8 mouse cellular contexts compared by ENCODE assay signal in the genomic region with DNA sequence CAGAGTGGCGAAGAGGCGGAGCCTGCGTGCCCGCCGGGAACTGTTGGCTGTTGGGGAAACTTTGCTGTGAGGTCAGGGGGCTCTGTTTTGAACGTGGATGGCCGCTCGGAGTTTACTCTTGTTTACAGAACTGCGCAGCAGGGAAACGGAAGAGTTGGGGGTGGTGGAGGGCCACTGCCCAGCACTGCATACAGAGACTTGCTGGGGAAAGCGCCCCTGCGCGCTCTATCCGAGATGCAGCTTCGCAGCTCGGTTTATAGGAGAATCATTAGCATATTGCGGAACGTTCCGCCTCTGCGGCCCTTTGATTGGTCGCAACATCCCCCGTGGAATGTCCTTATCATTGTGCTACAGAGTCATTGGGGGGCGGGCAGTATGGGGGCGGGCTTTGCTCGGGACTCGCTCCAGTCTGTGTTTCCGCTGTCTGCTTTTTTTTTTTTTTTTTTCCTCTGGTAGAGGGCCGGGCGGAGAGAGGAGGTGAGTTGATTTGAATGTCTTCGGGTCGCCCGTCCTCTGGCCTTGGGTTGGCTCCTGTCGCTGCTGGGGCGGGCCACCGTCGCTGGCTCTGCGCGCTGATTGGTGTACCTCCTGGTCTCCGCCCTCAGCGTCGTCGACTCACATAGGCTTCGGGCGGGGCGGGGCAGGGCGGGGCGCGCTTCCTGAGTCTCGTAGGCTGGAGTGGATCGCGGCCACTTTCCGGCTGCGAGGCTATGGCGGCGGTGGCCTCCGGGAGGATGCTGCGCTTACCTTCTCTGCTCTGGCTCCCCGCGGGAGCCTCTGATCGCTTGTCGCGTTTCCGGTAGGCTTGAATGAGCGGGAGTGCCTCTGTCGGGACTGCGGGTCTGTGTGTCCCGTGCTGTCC. TPM values are rescaled to one million over a fixed set of nuclear protein-coding genes. Genes with fewer than 3 reads are reported as not detected.
A peak's percentile ranks its signal among the peaks of the same experiment; 100 is the strongest.
DNase-seq lines count a peak whose midpoint lies in the region; ATAC-seq lines count a peak whose summit lies in the region.

No protein-coding gene starts in this region.

- WGBS in hindbrain, embryonic 14.5 days = under 1% methylated on average over 64 of the region's 67 CpGs

- peak; percentile 99 for DNase-seq in R1 (ENCODE audit: low read depth, low spot score)
- DNase-seq in cerebellum, postnatal 25 days = peak; percentile 98
- DNase-seq in frontal cortex, postnatal 25 days (ENCODE audit: low spot score in 2 of 2) = peak; percentile 89 to 91
- peak; percentile 96 for DNase-seq in hindbrain, embryonic 14.5 days (ENCODE audit: low spot score)
- peak; percentile 94 for DNase-seq in layer of hippocampus, postnatal 36 days
- peak; percentile 99 for DNase-seq in lung, postnatal 36 days
- DNase-seq in retina, postnatal 1 day = peak; percentile 99
- peak; percentile 90 to 97 for DNase-seq in urinary bladder, adult 18-20 months (ENCODE audit: low spot score in 2 of 2)

- peaks cover 27% of the 10 kb centered on the region for H3K4me1 ChIP-seq in hindbrain, embryonic 14.5 days (replicated peaks; ENCODE audit: control insufficient read depth, insufficient read depth, low read length)

- peaks cover 15% of the 10 kb centered on the region for H3K36me3 ChIP-seq in hindbrain, embryonic 14.5 days (replicated peaks; ENCODE audit: control insufficient read depth, insufficient read depth)

- peak overlapping the region; percentile 65 for H3K4me2 ChIP-seq in hindbrain, embryonic 14.5 days (replicated peaks)

- peak overlapping the region; percentile 100 for H3K27ac ChIP-seq in hindbrain, embryonic 14.5 days

- H3K27me3 ChIP-seq in hindbrain, embryonic 14.5 days (ENCODE audit: control insufficient read depth, insufficient read depth, low read length) = no peaks in the 10 kb centered on the region

- no peaks in the 10 kb centered on the region for H3K9me3 ChIP-seq in hindbrain, embryonic 14.5 days (ENCODE audit: control insufficient read depth, low read length)

- peak; percentile 85 for ATAC-seq in hindbrain, embryonic 14.5 days (ENCODE audit: low FRiP score)

- H3K9ac ChIP-seq in hindbrain, embryonic 14.5 days = peak overlapping the region; percentile 93

- peak overlapping the region; percentile 91 for H3K4me3 ChIP-seq in hindbrain, embryonic 14.5 days (replicated peaks; ENCODE audit: low read length)

RNA-seq across cellular contexts. Expression of a gene that starts 2.6 kb away (rescaled TPM):
- polyA plus RNA-seq in hindbrain, embryonic 14.5 days (2014; fragmentation: Nextera tagmentation; extraction: Ambion mirVana) = 37.1 and 37.6 TPM in 2 replicates
- 10 to 100 TPM; 35.3 to 42.6 TPM for total RNA-seq in layer of hippocampus, postnatal 36 days (2021)

RNA-seq across cellular contexts. Expression of a gene that starts 7.4 kb away (rescaled TPM):
- 26.0 and 27.0 TPM in 2 replicates for polyA plus RNA-seq in hindbrain, embryonic 14.5 days (2014; fragmentation: Nextera tagmentation; extraction: Ambion mirVana)
- 10 to 100 TPM; 22.3 to 24.8 TPM for total RNA-seq in layer of hippocampus, postnatal 36 days (2021)

Comparison
In these comparisons a context has a peak if more than half of its experiments do, and no peak if none do; other contexts are left out.
1. Peak in every context shown above with its lines: DNase-seq, ATAC-seq, H3K4me3 ChIP-seq and H3K27ac ChIP-seq.